Mouse (Mus musculus): ENCODE data around the gene Cyp39a1. TPM values are rescaled to one million over a fixed set of nuclear protein-coding genes. Genes with fewer than 3 reads are reported as not detected.

Cyp39a1 gene
- total RNA-seq, 4 experiments from 2014 or later = 2.4 to 4.3 (median 3.1) TPM

DNA sequence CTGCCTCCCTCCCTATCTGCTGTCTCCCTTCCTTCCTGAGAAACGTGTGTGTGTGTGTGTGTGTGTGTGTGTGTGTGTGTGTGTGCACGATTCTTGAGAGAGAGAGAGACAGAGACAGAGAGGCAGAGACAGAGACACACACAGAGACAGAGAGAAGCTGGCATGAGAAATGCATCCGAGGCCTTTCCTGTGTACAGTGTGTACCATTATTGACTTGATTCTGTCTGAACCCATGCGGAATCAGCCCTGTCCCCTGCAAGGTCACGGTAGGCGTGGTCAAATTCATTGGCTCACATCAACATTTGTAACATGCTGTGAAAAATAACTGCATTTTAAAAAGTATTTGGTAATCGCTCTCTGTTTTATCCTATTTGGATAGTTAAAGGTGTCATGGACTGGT is 16.9 kb downstream of the Cyp39a1 start:
- no peak for DNase-seq

- no peak for DNase-seq
These were observed 17.4 kb downstream of the Cyp39a1 start for GRCm38 (mm10) chr17:43684638-43685037.

DNA sequence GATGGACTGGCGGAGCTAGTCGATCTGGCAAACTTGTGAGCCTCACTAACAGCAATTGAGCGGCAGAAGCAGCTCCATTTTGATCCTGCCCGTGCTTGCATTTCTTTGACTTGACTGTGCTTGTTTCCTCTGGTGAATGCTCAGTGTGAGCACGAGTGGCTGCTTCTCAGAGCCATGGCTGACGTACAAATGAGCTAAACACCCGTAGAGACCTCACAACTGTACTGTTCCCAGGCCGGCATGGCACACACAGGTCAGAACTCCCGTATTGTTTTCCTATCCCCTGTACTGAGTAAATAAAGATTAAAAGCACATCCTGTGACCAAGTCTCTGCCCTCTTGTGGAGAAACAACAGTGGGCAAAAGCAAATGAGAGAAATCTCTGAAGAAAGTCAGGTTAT is 22.4 kb downstream of the Cyp39a1 start:
- DNase-seq = no peak

GRCm38 (mm10) chr17:43698997-43699649 is 31.9 kb downstream of the Cyp39a1 start:
- peak; percentile 17 for DNase-seq

- DNase-seq = no peak
These were observed 33.8 kb downstream of the Cyp39a1 start for GRCm38 (mm10) chr17:43701060-43701459.

DNA sequence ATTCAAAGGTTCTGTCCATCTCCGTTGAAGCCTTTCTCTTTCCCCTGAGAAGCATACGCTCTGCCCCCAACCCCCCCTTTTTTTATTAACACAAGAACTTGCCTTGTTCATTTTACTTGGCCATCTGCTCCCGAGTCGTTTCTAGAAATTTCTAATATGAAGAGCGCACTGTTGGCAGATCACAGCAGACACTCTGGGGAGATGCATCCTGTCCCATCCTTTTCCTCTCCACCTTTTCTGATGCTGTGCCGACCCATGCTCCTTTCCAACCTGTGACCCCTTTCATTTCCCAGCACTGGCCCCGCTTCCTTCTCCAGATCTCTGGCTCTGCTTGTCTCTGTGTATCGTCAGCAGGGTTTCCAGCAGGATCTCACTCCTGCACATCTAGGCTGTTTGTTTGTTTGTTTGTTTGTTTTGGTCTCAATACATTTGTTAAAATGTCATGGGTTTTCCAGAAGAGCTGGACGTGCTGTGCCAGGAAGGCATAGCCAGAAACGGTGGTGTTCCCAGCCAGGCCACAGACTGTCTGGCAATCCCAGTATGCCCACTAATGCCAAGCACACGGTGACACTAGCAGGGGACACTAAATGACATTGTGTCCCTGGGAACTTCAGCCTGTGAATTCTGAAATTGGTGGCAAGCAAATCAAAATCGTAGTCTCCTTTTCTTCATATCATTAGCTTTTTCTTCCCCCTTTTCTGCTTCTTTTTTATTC is 37.1 kb downstream of the Cyp39a1 start:
- no peak for DNase-seq

- DNase-seq = no peak
These were observed 39.5 kb downstream of the Cyp39a1 start for GRCm38 (mm10) chr17:43706749-43707148.

GRCm38 (mm10) chr17:43707254-43707653 is 40.0 kb downstream of the Cyp39a1 start:
- DNase-seq = peak; percentile 6

DNA sequence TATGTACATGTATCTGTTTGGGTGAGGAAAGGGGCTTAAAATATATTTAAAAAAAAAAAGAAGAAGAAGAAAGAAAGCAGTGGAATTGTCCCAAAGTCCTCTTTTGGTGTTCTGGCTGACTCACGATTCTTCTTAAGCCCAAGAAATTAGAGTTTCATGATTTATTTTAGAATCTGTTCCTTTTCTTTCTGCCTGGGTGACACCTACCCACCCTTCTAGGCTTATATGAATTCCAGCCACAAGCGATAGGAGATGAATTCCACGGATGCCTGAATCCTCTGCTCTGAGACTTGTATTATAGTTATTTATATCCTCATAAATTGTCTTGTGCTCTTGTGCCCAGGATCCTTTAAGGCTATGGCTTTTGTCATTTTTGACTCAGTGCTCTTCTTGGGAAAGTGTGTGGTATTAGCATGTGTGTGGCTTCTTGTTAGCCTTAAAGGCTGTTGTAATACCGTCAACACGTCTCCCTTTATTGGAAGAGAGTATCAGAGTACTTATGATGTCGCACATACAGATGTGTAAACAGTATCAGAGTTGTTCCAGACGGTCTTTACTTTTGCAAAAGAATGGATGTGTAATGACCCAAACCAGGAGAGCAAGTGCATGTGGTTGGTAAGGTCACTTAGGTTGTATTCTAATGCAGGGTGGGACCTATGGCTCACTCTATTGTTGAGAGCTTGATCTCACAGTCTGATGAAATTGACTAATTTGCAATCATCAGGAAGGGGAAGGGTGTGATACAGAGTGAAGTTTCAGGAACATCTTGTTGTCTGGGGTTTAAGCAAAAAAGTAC is 44.5 kb downstream of the Cyp39a1 start:
- no peak for DNase-seq

GRCm38 (mm10) chr17:43714191-43714590 is 47.0 kb downstream of the Cyp39a1 start:
- no peak for DNase-seq

- no peak for DNase-seq
These were observed 49.4 kb downstream of the Cyp39a1 start for GRCm38 (mm10) chr17:43716601-43717000.

DNA sequence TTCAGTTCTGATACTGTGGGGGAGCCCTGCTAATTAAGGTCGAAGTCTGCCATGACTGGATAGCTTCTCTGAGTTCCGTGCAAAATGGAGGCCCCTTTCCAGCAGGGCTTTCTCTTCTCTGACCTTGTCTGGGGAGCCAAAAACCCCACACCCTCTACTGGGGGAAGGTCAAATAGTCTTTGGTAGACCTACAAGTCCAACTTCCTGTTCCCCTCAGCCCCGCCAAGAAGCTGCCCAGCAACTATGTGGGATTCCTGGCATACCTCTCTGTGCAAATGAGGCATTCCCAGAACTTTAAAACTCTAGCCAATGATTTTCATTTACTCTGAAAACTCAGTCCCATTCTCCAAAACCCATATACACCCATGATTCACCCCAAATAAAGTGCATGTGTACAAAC is 52.2 kb downstream of the Cyp39a1 start:
- no peak for DNase-seq

GRCm38 (mm10) chr17:43724480-43724879 is 57.3 kb downstream of the Cyp39a1 start:
- DNase-seq = no peak

DNA sequence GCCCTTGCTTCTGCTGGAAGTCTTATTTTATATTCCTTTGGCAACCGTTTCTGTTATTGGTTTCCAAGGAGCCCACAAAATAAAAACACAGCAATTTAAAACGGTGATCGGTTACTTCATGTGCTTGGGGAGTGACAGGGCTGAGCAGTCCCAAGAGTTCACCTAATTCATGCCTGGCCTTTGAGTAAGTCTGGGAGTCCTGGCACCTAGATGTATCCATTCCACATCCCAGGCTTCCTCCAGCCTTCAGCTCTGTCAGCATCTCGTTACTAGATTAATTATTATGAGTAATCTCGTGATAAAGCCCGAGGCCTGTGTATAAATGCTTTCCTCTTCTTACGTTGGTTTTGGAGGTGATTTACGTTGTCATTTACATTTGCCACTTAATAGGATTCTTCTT is 64.1 kb downstream of the Cyp39a1 start:
- DNase-seq = no peak

DNA sequence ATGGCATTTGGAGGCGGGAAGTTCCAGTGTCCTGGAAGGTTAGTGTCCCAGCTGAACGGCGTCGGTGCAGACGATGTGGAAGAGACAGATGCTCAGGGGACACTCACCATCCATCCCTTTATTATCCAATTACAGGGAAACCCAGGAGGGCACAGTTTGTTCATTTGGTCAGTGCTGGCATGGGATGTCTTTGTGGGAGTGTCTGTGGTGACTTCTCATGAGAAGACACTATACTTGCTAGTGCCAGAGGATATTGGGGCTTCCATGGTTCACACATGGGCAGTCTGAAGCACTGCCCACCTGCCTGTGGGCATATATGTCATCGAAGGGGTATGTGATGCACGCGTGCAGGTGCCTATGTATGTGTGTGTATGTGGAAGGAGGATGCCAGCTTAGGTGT is 64.8 kb downstream of the Cyp39a1 start:
- DNase-seq = no peak

- no peak for DNase-seq
These were observed 67.0 kb downstream of the Cyp39a1 start for GRCm38 (mm10) chr17:43734252-43734651.

- no peak for DNase-seq
These were observed 76.7 kb downstream of the Cyp39a1 start for GRCm38 (mm10) chr17:43743933-43744332.

DNA sequence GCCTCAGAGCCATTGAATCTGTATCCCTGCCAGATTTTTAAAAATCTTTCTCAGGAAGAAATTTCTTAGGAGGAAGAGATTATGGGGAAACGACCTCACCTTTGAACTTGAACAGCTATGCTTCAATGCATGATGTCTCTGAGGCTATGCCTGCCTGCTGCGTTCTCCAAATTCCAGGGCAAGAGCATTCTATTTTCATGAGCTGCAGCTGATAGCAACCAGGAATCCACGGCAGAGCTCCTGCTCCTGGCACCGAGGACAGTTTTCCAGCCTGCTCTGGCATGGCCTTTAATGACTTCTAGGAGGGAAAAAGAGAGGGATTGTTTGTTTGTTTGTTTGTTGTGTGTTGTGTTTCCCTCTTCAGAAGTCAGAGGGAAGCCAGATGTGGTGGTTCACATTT is 77.2 kb downstream of the Cyp39a1 start:
- no peak for DNase-seq

- DNase-seq = no peak
These were observed 83.9 kb downstream of the Cyp39a1 start for GRCm38 (mm10) chr17:43751146-43751545.

GRCm38 (mm10) chr17:43752811-43753210 is 85.6 kb downstream of the Cyp39a1 start:
- no peak for DNase-seq

- no peak for DNase-seq
These were observed 87.5 kb downstream of the Cyp39a1 start for GRCm38 (mm10) chr17:43754687-43755086.

DNA sequence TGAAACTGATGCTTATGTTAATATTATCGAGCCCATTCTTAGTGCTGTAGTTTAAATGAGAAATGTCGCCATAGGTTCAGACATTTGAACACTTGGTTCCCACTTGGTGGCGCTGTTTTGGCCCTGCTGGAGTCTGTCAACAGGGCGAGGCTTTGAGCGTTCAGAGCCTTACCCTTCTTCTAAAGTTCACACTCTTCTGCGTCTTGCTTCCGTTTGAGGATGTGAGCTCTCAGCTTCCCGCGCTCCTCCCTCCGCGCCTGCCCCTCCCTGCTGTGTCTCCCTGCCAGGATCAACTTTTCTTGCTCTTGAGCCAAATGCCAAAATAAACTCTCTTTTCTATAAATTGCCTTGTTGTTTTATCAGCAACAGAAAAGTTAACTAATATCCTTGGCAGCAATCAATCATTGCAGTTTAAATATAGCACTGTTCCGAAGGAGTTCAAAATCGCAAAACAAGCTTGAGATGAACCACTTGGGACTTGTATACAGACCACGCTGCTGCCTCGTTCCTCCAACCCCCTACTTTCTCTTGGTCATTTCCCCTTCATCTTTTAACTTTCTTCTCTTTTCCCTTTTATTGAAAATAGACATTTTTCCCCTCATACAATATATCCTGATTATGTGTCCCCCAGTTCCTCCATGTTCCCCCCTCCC is 91.5 kb downstream of the Cyp39a1 start:
- DNase-seq = peak; percentile 5

- no peak for DNase-seq
These were observed 117.3 kb downstream of the Cyp39a1 start for GRCm38 (mm10) chr17:43784531-43784930.

Measured in adrenal gland, adult 8-10 months (tissue).